Mouse (Mus musculus) lung, postnatal 0 days (tissue): ENCODE results near the gene Ces2e.

Source experiments
- CTCF ChIP-seq: IDR thresholded peaks from 2 replicates; pipeline ENCODE4 v1.5.1; 2016; ENCODE audit warnings: antibody characterized with exemption, mild to moderate bottlenecking
- EP300 ChIP-seq: IDR thresholded peaks from 2 replicates; pipeline ENCODE4 v1.6.1; 2016; ENCODE audit warnings: antibody characterized with exemption, mild to moderate bottlenecking, control low read depth

- TF ChIP-seq CTCF (no peak), EP300 (no peak)
Measured at GRCm38 (mm10) chr8:104963375-104963894, 37.4 kb downstream of the Ces2e start.
